Mouse (Mus musculus): ENCODE data around the gene Nkain4. TPM values are rescaled to one million over a fixed set of nuclear protein-coding genes. Genes with fewer than 3 reads are reported as not detected.

Gene Nkain4
- 10 to 100 TPM; 62.0 to 63.2 TPM for total RNA-seq (2021)

DNA sequence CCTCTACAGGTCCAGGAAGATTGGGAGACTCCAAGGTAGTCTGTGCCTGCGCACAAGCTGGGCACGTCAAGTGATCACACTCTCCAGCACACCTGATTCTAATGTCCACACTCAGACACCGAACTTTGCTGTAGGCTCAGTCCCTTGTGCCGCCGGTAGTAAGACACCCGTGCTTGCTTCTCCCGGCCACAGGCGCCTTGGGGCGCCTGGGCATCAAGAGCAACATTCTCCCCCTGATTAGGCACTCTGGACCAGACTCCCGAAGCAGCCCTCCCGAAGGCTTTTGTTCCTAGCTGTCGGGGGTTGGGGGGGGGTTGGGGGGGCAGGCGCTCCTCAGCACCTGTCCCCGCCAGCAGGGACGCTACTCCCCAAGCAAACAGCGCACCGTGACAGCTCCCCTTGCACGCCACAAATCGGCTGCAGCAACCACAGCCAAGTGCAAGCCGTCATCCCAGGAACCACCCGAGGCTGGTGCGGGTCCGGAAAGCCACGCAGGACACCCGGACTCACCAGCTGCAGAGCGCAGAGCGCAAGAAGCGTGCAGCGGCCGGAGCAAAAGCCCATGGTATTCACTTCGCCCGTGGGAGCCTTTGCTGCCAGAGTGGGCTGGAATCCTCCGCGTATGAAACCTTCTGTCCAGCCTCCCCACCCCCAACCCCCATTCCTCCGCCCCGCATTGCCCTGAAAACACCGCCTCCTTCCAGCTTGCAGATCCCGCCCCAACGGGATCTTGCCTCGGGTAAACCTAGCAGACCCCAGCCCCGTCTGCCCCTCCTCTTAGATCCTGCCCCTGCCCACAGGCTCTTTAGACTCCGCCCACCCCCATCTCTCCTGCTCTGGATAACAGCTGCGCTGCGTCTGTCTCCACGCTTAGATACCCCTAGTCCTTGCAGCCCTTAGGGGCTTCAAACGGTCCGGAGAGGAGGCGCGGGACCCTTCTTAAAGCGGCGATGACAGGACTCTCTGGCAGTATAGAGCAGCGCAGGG, at the start of gene Nkain4:
Gene Nkain4, minus strand, starts transcription at position 639 of the 987 bp plus-strand sequence.
- DNase-seq (ENCODE audit: extremely low spot score in 1 of 2, low spot score in 1 of 2) = peak; percentile 36 to 48

DNA sequence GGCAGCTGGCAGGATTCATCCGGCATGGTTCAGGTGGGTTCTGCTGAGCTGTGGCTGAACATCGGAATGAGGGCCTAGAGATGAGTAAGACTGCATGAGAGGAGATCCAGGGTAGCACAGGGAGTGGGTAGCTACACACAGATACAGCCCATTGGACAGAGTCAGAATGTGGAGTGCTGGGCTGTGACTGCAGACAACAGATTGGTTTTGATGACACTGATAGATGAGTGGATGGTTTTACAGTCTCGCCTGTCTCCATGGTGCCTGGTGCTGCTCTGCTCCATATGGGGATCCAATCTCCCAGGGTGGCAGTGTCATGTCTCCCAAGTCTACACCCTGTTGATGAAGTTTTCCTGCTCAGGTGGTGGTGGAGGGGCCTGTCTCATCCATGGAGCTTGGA, 42.4 kb upstream of the Nkain4 start:
- no peak for DNase-seq (ENCODE audit: extremely low spot score in 1 of 2, low spot score in 1 of 2)

DNA sequence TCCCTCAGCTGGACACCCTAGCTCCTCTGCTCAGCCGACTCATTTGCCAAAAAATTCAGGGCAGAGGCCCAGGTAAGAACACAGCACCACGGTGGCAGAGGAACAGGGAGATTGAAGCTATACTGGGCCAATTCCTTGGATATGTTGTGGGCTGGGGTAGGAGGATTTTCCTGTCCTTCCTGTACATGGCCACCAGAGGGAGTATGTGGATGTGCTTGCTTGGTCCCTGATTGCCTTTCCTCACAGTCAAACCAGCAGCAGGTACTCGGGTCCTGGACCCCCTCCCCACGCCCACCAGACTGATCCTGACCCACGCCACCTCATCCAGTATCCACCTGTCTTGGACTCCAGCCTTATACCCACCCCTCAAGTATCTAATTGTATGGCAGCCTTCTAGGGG, 41.9 kb upstream of the Nkain4 start:
- DNase-seq (ENCODE audit: extremely low spot score in 1 of 2, low spot score in 1 of 2) = peak in 1 of 2 experiments; percentile 20

DNA sequence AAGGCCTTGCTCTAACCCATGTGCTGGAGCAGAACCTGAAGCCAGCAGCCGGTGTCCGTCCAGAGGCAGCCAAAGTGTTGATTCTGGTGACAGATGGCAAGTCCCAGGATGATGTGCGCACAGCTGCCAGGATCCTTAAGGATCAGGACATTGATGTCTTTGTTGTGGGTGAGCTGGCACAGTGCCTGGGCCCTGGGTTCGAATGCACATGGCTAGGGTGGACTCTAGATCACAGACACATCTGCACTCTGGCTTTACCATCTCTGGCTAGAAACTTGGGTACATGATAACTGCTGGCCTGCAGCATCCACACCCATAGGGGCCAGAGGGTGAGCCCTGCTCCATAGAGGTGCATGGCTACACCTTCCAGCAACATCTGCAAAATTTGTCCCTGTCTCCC, 41.0 kb upstream of the Nkain4 start:
- DNase-seq (ENCODE audit: extremely low spot score in 1 of 2, low spot score in 1 of 2) = no peak

DNA sequence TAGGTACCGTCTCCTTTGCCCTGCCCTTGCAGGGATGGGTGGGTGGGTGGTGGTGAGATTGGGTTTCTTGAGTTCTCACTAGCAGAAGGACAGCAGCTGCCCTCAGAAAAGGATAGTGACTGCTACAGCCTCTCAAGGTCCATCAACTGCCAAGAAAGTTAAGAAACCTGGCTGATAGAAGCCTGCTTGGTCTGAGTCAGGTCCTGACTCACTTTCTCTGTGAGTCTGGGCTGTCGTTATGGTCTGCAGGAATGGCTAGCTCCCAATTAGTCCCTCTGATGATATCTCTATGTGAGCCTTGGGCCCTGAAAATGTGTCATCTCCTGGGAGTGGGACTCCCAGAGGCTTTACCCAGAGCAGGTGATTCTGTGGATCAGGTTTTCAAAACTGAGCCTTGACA, 39.9 kb upstream of the Nkain4 start:
- no peak for DNase-seq (ENCODE audit: extremely low spot score in 1 of 2, low spot score in 1 of 2)

DNA sequence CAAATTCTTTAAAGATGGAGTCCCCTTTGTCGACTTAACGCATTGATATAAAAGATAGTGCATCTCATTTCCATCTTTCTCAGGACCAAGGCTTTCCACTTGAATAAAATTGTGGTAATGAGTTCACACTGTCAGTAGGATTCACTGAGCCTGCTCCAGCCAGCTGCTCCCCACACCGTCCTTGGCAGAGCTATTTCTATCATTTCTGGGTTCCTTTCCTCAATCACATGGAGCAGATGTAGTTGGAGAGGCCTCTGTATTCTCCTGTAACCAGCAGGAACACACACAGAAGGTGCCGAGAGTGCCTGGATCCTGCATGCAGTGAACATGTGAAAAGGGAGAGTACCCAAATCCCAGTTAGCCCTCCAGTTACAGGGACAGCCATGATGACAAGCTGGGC, 35.8 kb upstream of the Nkain4 start:
- no peak for DNase-seq (ENCODE audit: extremely low spot score in 1 of 2, low spot score in 1 of 2)

DNA sequence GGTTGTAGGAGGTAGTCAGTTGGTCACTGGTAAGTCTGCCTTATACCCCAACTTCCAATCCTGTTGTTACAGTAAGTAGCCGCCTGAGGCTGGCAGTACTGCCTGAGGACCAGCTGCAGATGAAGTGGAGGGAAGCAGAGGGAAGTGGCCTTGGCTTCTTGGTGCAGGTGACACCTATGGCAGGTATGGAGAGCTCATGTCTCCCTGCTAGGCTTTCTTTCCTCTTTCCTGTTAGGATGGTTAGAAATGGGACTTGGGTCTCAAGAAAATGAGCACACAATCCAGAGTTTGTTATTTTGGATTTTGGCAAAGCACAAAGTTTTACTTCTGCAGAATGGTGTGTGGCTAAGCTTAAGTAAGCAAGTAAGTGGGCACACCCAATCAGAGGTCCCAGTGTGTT, 34.4 kb upstream of the Nkain4 start:
- no peak for DNase-seq (ENCODE audit: extremely low spot score in 1 of 2, low spot score in 1 of 2)

DNA sequence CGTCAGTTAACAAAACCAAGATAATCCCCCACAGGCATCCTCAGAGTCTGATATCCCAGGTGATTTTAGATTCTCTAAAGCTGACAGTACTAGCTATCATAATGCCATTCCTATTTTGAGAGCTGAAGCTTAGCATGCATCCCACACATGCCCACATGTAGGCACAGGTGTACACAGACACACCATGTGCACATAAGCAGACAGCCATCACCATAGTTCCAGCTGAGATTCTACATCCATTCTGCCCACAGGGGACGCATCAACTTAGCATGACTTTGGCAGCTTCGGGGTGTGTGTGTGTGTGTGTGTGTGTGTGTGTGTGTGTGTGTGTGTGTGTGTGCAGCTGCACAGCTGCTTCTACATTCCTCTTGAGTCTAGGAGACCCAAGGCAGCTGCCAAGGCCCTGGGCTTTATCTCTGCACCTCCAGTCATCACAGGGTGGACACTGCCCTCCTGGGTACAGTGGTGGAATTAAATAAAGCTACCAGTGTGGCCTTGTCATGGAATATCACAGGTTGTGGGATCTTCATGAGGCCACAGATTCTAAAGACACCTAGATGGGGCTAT, 33.9 kb upstream of the Nkain4 start:
- DNase-seq (ENCODE audit: extremely low spot score in 1 of 2, low spot score in 1 of 2) = no peak

DNA sequence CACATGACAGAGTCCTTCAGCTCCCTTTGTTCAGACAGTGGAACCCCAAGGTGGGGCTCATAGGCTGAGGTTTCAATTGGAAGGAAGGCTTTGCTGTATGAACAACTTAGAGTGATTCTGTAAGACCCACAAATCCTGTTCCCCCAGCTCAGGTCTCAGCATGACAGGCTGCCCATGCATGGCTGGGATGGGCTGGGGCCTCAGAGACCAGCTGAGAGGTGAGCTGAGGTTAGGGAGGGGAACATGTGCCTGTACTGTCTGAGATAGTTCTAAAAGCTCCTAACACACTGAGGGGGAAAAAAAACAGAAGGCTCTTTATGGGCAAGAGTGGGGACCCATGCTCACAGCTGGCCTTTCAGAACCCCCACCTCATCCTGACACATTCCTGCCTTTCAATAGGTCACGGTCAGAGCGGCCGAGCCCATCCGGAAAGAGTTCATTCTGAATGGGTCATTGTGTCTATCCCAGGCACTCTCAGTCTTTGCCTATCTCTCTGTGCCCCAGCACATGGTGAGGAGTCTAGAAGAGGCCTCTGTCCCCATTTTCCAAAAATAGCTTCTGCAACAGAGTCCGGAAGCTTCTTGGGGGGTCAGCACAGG, 33.0 kb upstream of the Nkain4 start:
- no peak for DNase-seq (ENCODE audit: extremely low spot score in 1 of 2, low spot score in 1 of 2)

DNA sequence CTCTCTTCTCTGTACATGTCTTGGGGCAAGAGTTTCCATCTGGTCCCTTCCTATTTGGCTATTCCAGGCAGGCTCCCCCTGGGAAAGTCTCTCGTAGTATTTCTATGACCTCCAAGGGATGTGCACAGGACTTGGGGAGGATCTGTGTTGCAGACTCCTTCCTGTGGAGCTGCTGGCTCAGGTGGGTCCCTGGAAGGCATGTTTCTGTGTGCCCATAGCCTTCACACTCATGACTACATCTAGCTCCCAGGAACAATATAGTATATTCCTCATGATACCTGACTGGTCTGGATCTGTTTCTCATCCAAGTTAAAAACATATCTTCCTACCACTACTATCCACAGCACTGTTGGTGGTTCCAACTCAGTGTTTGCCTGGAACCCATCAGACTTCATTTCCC, 32.5 kb upstream of the Nkain4 start:
- no peak for DNase-seq (ENCODE audit: extremely low spot score in 1 of 2, low spot score in 1 of 2)

DNA sequence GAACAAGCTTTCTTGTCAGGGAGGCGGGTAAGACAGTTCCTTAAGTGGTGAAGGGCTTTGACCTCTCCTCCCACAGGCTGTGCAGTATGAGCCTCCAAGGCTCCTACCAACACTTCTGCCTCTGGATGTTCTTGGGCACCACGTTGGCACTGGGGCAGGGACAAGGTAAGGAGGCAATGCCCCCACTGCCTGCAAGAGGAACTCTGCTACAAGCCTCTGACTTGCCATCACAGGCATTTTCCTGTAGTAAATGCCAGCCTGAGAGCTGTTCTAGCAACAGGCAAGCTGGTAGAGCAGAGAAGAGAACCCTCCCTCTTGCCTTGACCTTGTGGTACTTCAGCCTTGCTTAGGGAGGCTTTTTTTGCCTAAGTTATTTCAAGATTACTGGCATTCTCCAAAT, 31.9 kb upstream of the Nkain4 start, which contains the start of gene Col20a1:
Gene Col20a1, plus strand, starts transcription at position 87 of the 400 bp plus-strand sequence.
- no peak for DNase-seq (ENCODE audit: extremely low spot score in 1 of 2, low spot score in 1 of 2)

DNA sequence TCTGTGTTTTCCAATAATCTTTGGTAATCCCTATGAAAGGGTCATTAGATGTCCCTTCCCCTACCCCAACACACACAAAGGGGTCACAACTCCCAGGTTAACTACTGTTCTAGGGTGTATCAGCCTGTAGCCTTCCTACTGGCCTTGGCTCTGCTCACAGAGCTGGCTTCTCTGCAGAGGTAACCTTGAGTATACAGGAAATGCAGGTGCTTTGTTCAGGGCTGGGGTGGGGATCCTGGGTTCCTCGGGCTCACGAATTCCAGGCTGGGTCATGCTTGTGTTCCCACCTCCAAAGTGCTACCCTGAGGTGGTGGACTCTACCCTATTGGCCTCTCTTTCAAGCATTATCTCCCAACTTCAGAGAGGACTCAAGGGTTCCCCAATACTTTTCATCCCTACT, 31.1 kb upstream of the Nkain4 start:
- no peak for DNase-seq (ENCODE audit: extremely low spot score in 1 of 2, low spot score in 1 of 2)

DNA sequence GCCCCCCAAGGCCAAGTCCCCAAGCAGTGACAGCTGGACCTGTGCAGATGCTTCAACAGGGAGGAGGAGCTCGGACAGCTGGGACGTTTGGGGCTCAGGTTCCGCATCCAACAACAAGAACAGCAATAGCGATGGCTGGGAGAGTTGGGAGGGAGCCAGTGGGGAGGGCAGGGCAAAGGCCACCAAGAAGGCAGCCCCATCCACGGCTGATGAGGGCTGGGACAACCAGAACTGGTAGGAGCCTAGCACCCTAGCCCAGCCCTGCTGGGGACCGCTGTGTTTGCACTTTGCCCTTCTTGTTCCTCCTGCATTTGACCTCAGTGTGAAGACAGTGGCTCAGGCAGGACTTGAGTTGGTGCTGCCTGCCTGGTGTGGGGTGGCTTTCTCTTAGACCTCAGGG, 26.6 kb upstream of the Nkain4 start:
- DNase-seq (ENCODE audit: extremely low spot score in 1 of 2, low spot score in 1 of 2) = no peak

DNA sequence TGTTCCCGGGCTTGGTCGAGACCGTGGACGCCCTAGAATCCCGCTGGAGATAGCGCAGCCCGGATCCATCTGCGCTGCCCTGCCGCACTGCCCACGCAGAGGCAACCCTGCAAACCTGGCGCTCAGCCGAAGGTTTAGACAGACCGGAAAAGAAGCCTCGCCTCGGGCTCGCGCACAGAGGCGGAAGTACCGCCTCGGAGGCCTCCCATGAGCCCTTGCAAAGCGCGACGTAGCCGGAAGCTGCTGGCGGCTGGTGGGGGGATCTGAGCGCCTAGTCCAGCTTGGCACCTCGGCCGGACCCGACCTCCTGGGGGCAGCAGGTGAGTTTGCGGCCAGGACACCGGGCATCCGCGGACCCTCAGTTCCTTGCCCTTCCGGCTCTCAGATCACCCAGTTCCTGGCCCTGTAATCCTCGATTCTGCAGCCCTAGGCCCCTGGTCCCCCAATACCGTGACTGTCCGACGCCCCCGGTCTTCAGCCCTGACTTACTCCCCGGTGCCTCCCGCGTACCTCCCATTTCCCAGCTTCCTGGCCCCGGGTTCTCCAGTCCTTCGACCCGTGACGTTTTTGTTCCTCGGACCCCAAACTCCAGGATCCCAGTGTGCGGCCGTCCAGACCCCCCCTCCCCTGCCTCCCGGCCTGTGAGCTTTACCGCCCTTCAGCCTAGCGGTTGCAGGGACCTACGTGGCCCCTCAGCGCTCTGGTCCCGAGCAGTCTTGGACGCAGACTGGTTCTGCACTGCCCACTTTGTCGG, 12.7 kb upstream of the Nkain4 start, which contains the start of gene Arfgap1:
Gene Arfgap1, plus strand, starts transcription at position 216 of the 754 bp plus-strand sequence.
- DNase-seq (ENCODE audit: extremely low spot score in 1 of 2, low spot score in 1 of 2) = peak; percentile 87 to 89

DNA sequence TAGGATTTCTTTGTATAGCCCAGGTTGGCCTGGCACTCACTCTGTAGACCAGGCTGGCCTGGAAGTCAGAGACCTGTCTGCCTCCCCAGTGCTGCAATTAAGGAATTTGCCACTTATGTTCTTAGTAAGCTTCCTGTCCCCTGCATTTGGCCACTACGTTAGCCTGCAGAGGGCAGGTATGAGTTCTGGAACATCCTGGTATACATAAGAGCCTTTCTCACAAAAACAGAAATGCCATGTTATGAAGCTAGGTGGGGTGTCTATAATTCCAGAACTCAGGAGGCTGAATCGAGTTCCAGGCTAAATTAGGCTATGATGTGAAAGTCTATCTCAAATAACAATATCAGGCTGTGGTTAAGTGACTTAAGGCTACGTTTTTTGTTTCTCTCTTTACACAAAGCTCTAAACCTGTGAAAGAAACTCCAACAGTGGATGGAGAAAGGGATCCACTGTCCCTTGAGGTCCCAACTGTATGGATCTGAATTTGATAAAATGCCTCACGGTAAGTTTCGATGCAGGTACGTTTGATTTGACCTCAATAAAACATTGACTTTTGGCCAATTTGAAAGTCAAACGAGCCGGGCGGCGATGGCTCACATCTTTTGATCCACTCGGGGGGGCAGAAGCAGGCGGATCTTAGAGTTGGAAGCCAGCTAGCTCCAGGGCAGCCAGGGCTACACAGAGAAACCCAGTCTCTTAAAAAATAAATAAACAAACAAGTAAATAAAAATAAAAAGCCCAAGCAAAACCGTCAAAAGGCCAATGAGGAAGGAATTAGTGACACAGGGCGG, 11.8 kb upstream of the Nkain4 start:
- DNase-seq (ENCODE audit: extremely low spot score in 1 of 2, low spot score in 1 of 2) = no peak

DNA sequence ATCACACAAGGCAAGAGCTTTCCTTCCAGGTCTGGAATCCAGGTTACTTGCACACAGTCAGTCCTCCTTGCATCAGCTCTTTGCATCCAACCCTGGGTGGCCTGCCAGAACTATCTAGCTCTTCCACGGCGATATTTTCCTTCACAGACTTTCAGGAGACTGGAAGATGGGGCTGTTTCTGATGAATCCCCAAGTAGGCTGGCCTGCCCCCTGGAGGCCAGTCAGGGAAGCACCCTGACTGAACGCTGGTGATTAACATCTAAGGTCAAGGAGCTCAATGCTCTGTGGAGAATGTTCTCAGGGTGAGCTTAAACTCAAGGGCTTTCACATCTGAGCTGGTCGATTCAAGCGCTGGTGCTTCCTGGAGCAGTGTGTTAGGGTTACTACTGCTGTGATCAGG, 9.5 kb upstream of the Nkain4 start:
- peak; percentile 74 to 80 for DNase-seq (ENCODE audit: extremely low spot score in 1 of 2, low spot score in 1 of 2)

DNA sequence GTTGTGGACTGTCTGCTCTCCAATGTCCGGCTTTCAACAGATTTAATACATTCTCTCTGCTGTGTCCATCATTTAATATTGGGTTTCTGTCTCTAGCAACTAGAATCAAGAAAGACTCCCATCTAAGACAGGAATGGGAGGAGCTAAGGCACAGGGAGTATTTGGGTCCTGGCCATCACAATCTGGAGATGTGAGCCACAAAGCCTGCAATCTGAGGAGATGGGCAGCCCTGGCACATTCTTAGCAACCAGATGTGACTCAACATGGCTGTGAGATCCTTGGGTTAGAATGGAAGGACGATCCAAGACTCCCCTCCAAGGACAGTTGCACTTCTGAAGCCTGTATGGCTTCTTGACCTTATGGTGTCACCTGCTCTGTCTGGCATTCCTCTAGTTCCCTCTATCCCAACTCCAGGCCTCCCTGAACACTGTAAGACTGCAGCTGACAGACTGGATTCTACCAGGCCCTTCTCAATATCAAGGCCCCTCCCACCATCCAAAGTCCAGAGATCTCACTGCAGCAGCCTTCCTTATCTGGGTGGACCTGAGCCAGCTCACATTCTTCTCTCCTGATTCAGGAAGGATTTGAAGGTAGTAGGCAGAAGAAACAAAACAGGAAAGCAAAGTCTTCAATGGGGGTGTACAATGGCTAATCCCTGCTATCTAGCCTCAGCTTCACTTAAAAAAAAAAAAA, 8.3 kb upstream of the Nkain4 start:
- DNase-seq (ENCODE audit: extremely low spot score in 1 of 2, low spot score in 1 of 2) = no peak

DNA sequence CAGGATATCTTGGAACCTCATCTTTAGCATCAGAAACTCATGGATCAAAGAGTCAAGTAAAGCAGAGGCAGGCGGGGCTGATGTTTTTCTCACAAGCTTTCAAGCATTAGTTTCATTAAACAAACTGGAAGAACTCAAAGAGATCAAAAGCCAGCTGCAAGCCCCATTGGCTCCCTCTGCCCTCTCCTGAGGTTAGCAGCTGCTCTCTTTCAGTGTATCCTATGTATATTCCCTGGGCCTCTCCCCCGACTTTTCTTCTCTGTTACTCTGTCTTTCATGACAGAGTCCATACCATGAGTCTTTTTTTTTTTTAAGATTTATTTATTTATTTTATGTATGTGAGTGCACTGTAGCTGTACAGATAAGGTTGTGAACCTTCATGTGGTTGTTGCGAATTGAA, 5.7 kb upstream of the Nkain4 start:
- no peak for DNase-seq (ENCODE audit: extremely low spot score in 1 of 2, low spot score in 1 of 2)

DNA sequence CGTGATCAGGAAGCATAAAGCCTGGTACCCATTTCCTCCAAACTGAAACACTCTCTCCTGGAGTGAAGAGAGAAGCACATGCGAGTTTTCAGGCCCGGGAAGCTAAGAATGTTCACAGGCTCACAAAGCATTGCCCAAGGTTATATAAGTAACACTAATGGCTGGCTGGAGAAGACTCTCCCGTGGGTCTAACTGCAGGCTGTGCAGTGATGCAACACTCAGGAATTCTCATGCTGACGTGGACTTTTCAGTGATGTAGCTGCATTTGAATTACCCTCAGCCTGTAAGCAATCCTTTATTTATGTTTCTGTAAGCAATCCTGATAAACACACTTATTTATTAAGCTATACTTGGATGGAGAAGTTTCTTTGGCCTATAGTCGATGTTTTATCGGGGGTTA, 5.1 kb upstream of the Nkain4 start:
- DNase-seq (ENCODE audit: extremely low spot score in 1 of 2, low spot score in 1 of 2) = no peak
